Comparison of ENCODE assay signal across 10 mouse cellular contexts in the genomic region with DNA sequence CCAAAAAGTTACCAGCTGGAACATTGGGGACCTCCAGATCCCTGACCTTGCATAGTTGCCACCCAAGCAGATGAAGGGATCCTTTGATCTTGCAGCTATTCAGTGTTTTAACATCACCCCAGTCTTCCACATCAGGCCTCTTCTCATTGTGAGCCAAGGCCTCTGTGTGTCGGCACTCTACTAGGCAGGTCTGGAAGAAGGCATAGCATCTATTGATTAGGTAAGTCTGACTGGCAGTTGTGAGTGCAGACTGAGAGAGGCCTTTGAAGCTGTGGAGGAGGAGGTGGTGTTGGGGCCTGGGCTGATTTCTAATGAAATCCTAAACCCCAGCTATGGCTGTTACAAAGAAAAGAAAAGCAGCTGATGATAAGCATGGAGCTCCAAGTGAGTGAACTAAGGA. TPM values are rescaled to one million over a fixed set of nuclear protein-coding genes. Genes with fewer than 3 reads are reported as not detected.
A peak's percentile ranks its signal among the peaks of the same experiment; 100 is the strongest.
DNase-seq lines count a peak whose midpoint lies in the region; ATAC-seq and TF ChIP-seq lines count a peak whose summit lies in the region.
"Had no signal": no experiment of that assay in that cellular context is flagged by ENCODE, and none has a peak within 500 bp of the region (broad histone marks: within the 10 kb centered on the region; RNA-seq: fewer than 3 reads in every experiment).

No protein-coding gene starts in this region.

- no peak for TF ChIP-seq CTCF in intestine, postnatal 0 days (IDR thresholded peaks at IDR 0.05; ENCODE audit: low read depth)

- H3K36me3 ChIP-seq in kidney, embryonic 14.5 days (ENCODE audit: control insufficient read depth, insufficient read depth, low read length): 0 out of 2 replicates have a peak, but pooled peaks cover 3% of the 10 kb centered on the region
- H3K36me3 ChIP-seq in intestine, postnatal 0 days (ENCODE audit: control insufficient read depth, insufficient read depth): no peaks in the 10 kb centered on the region
- H3K36me3 ChIP-seq in midbrain, embryonic 16.5 days (ENCODE audit: control insufficient read depth, insufficient read depth, low read length): no peaks in the 10 kb centered on the region
- H3K36me3 ChIP-seq: hindbrain, embryonic 13.5 days had no signal

- peak; percentile 76 for ATAC-seq in kidney, embryonic 14.5 days (ENCODE audit: low FRiP score, low TSS enrichment)
- ATAC-seq in intestine, postnatal 0 days: peak; percentile 10; the same call in 1 of the 2 replicates
- ATAC-seq in midbrain, embryonic 16.5 days: 0 out of 2 replicates have a peak, but pooled peaks have one; percentile 75

- H3K4me1 ChIP-seq in kidney, embryonic 14.5 days (ENCODE audit: control insufficient read depth, insufficient read depth, low read length): peaks cover 10% of the 10 kb centered on the region; the same call in 1 of the 2 replicates
- H3K4me1 ChIP-seq in intestine, postnatal 0 days (replicated peaks; ENCODE audit: control insufficient read depth, insufficient read depth, low read length): no peaks in the 10 kb centered on the region
- H3K4me1 ChIP-seq in midbrain, embryonic 16.5 days (ENCODE audit: control insufficient read depth, insufficient read depth, low read length): no peaks in the 10 kb centered on the region

- peak overlapping the region; percentile 15; the same call in 1 of the 2 replicates for H3K4me2 ChIP-seq in kidney, embryonic 14.5 days (replicated peaks; ENCODE audit: low read depth, low read length)
- no peak overlapping the region for H3K4me2 ChIP-seq in intestine, postnatal 0 days (replicated peaks; ENCODE audit: low read depth)
- H3K4me2 ChIP-seq in midbrain, embryonic 16.5 days (ENCODE audit: low read length): 0 out of 2 replicates have a peak overlapping the region, but pooled peaks have one; percentile 2
- H3K4me2 ChIP-seq: hindbrain, embryonic 13.5 days had no signal

- H3K9me3 ChIP-seq in kidney, embryonic 14.5 days (ENCODE audit: control insufficient read depth, low read length): no peaks in the 10 kb centered on the region
- H3K9me3 ChIP-seq in intestine, postnatal 0 days (ENCODE audit: control insufficient read depth): no peaks in the 10 kb centered on the region
- H3K9me3 ChIP-seq in midbrain, embryonic 16.5 days (replicated peaks; ENCODE audit: control insufficient read depth, low read length, poor library complexity, severe bottlenecking): no peaks in the 10 kb centered on the region
- H3K9me3 ChIP-seq: hindbrain, embryonic 13.5 days had no signal

- WGBS in kidney, embryonic 14.5 days: 9% methylated on average over 1 of the region's 1 CpGs
- 27% methylated on average over 1 of the region's 1 CpGs for WGBS in intestine, postnatal 0 days
- WGBS in midbrain, embryonic 16.5 days: 0% methylated on average over 1 of the region's 1 CpGs

- H3K4me3 ChIP-seq in kidney, embryonic 14.5 days (ENCODE audit: low read length): peak overlapping the region; percentile 13; the same call in 1 of the 2 replicates
- no peak overlapping the region for H3K4me3 ChIP-seq in intestine, postnatal 0 days (ENCODE audit: low read depth, low read length)
- no peak overlapping the region for H3K4me3 ChIP-seq in midbrain, embryonic 16.5 days (ENCODE audit: low read depth, low read length)
- H3K4me3 ChIP-seq: hindbrain, embryonic 13.5 days had no signal

- no peak overlapping the region for H3K9ac ChIP-seq in kidney, embryonic 14.5 days (ENCODE audit: low read depth, low read length)
- H3K9ac ChIP-seq in intestine, postnatal 0 days (ENCODE audit: low read depth, low read length): no peak overlapping the region
- no peak overlapping the region for H3K9ac ChIP-seq in midbrain, embryonic 16.5 days (ENCODE audit: low read depth, low read length)
- H3K9ac ChIP-seq: hindbrain, embryonic 13.5 days had no signal

- H3K27ac ChIP-seq in kidney, embryonic 14.5 days (ENCODE audit: low read depth, low read length): peak overlapping the region; percentile 26; the same call in 1 of the 2 replicates
- no peak overlapping the region for H3K27ac ChIP-seq in intestine, postnatal 0 days (ENCODE audit: low read depth, low read length)
- H3K27ac ChIP-seq in midbrain, embryonic 16.5 days (ENCODE audit: low read length): no peak overlapping the region
- H3K27ac ChIP-seq: hindbrain, embryonic 13.5 days had no signal

- no peak for DNase-seq in kidney, postnatal 10 days
- DNase-seq in embryo, embryonic 10.5 days (ENCODE audit: low spot score): peak; percentile 66
- DNase-seq in left cerebral cortex, adult 11 months (ENCODE audit: low spot score): no peak
- no peak for DNase-seq in thymus, adult 18-20 months
- no peak for DNase-seq in thymus, postnatal 0 days (ENCODE audit: low spot score)
- DNase-seq: lung, adult 18-20 months had no signal

- H3K27me3 ChIP-seq in kidney, embryonic 14.5 days (ENCODE audit: control insufficient read depth, insufficient read depth, low read length): no peaks in the 10 kb centered on the region
- no peaks in the 10 kb centered on the region for H3K27me3 ChIP-seq in intestine, postnatal 0 days (replicated peaks; ENCODE audit: control insufficient read depth, insufficient read depth, low read length)
- H3K27me3 ChIP-seq in midbrain, embryonic 16.5 days (ENCODE audit: control insufficient read depth, insufficient read depth, low read depth, low read length): no peaks in the 10 kb centered on the region
- H3K27me3 ChIP-seq: hindbrain, embryonic 13.5 days had no signal

RNA-seq across cellular contexts. Expression of a gene that starts 8.0 kb away (rescaled TPM):
- 39.1 and 41.7 TPM in 2 replicates for polyA plus RNA-seq in kidney, embryonic 14.5 days (2014; fragmentation: Nextera tagmentation; extraction: Ambion mirVana)
- 8.6 and 9.4 TPM in 2 replicates for polyA plus RNA-seq in intestine, postnatal 0 days (2015; fragmentation: Nextera tagmentation; extraction: Ambion mirVana)
- polyA plus RNA-seq in midbrain, embryonic 16.5 days (2015; fragmentation: Nextera tagmentation; extraction: Ambion mirVana): 5.4 and 8.9 TPM in 2 replicates
- 14.7 and 16.1 TPM in 2 replicates for polyA plus RNA-seq in thymus, postnatal 0 days (2015; fragmentation: Nextera tagmentation; extraction: Ambion mirVana)

RNA-seq across cellular contexts. Expression of a gene that starts 10.1 kb away (rescaled TPM):
- polyA plus RNA-seq in kidney, embryonic 14.5 days (2014; fragmentation: Nextera tagmentation; extraction: Ambion mirVana): 16.9 and 18.4 TPM in 2 replicates
- 16.1 and 17.2 TPM in 2 replicates for polyA plus RNA-seq in intestine, postnatal 0 days (2015; fragmentation: Nextera tagmentation; extraction: Ambion mirVana)
- 24.0 and 30.4 TPM in 2 replicates for polyA plus RNA-seq in midbrain, embryonic 16.5 days (2015; fragmentation: Nextera tagmentation; extraction: Ambion mirVana)
- 23.9 and 24.3 TPM in 2 replicates for polyA plus RNA-seq in thymus, postnatal 0 days (2015; fragmentation: Nextera tagmentation; extraction: Ambion mirVana)

Comparison
In these comparisons a context has a peak if more than half of its experiments do, and no peak if none do; other contexts are left out.
1. ATAC-seq: peak in every context shown above with its lines; median percentile 76 in kidney, embryonic 14.5 days; 75 in midbrain, embryonic 16.5 days; 10 in intestine, postnatal 0 days.